ENCODE assay signal across 14 mouse cellular contexts in the genomic region with DNA sequence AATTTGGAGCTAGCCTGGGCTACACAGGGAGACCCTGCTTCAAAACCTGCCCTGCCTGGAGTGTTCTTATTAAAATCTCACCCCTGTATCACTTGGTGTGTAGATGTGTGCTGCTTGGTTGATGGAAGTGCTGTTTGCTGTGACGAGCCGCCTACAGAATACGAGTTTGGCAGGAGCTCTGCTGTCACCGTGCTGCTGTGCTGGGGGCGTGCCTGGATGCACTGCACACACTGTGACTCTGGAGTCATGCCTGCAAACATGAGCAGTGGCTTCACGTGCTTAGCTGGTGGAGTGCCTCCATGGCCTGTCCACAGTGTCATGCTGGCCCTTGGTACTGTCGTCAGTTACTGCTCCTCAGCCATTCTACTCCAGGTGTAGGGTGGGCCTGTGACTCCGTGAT.
DNase-seq lines count a peak whose midpoint lies in the region; ATAC-seq and TF ChIP-seq lines count a peak whose summit lies in the region.
"Had no signal": no experiment of that assay in that cellular context is flagged by ENCODE, and none has a peak within 500 bp of the region (broad histone marks: within the 10 kb centered on the region; RNA-seq: fewer than 3 reads in every experiment).

No protein-coding gene starts in this region.

- no peak overlapping the region for H3K9ac ChIP-seq in hindbrain, embryonic 11.5 days (ENCODE audit: low read depth, low read length)
- H3K9ac ChIP-seq: liver, postnatal 0 days had no signal

- no peak overlapping the region for H3K27ac ChIP-seq in hindbrain, embryonic 11.5 days (ENCODE audit: low read depth, low read length)
- H3K27ac ChIP-seq: hindbrain, postnatal 0 days had no signal

- DNase-seq in left cerebral cortex, adult 18-20 months (ENCODE audit: low spot score in 2 of 2): peak; percentile 59 to 64
- DNase-seq in left cerebral cortex, postnatal 10 days (ENCODE audit: extremely low spot score in 1 of 2, low spot score in 2 of 2): no peak
- DNase-seq in brain, embryonic 14.5 days (ENCODE audit: low read depth): peak; percentile 19
- peak; percentile 48 to 60 for DNase-seq in layer of hippocampus, adult 8-10 months (ENCODE audit: low spot score in 2 of 2)
- peak; percentile 66 to 67 for DNase-seq in right cerebral cortex, adult 2 months (ENCODE audit: low spot score in 2 of 2)
- DNase-seq in kidney, adult 9 months: no peak
- DNase-seq in hindbrain, embryonic 11.5 days (ENCODE audit: low spot score): no peak
- DNase-seq: cerebellum, adult 2 months; liver, postnatal 0 days; retina, postnatal 1 day; thymus, postnatal 4 days had no signal

- 84% methylated on average over 8 of the region's 8 CpGs for WGBS in hindbrain, embryonic 11.5 days

- no peak overlapping the region for H3K4me3 ChIP-seq in hindbrain, embryonic 11.5 days (ENCODE audit: low read depth, low read length)

- H3K9me3 ChIP-seq in hindbrain, embryonic 11.5 days (ENCODE audit: control insufficient read depth, low read length): no peaks in the 10 kb centered on the region

- ATAC-seq in hindbrain, embryonic 11.5 days (ENCODE audit: low FRiP score): no peak
- no peak for ATAC-seq in erythroid progenitor cell, adult 5-6 weeks (replicated peaks; ENCODE audit: low FRiP score, poor library complexity, severe bottlenecking)
- ATAC-seq: hindbrain, postnatal 0 days; liver, postnatal 0 days; midbrain, embryonic 16.5 days had no signal

- H3K27me3 ChIP-seq in hindbrain, embryonic 11.5 days (ENCODE audit: control insufficient read depth, insufficient read depth, low read length): no peaks in the 10 kb centered on the region

- H3K36me3 ChIP-seq in hindbrain, embryonic 11.5 days (ENCODE audit: control insufficient read depth, insufficient read depth, low read length): no peaks in the 10 kb centered on the region

- TF ChIP-seq CTCF in brain, embryonic 14.5 days (IDR thresholded peaks at IDR 0.05; ENCODE audit: borderline replicate concordance, extremely low read depth, insufficient read depth, insufficient read length): no peak

- H3K4me1 ChIP-seq in hindbrain, embryonic 11.5 days (replicated peaks; ENCODE audit: control insufficient read depth, insufficient read depth, low read length): no peaks in the 10 kb centered on the region; the same call in 1 of the 2 replicates

- intact Hi-C loops in left cerebral cortex, postnatal 10 days (cut with DNase I): no loop called here

- H3K4me2 ChIP-seq in hindbrain, embryonic 11.5 days (replicated peaks; ENCODE audit: low read depth, low read length): no peak overlapping the region

- TF ChIP-seq POLR2A in brain, embryonic 14.5 days (IDR thresholded peaks at IDR 0.05; ENCODE audit: borderline replicate concordance, extremely low read depth, insufficient read depth, insufficient read length, poor library complexity, severe bottlenecking): no peak

Comparison
In these comparisons a context has a peak if more than half of its experiments do, and no peak if none do; other contexts are left out.
1. DNase-seq: peak in left cerebral cortex, adult 18-20 months (2 of 2), brain, embryonic 14.5 days (single experiment), layer of hippocampus, adult 8-10 months (2 of 2) and right cerebral cortex, adult 2 months (2 of 2); none in left cerebral cortex, postnatal 10 days (0 of 2), kidney, adult 9 months (single experiment) and hindbrain, embryonic 11.5 days (single experiment).